26 mouse cellular contexts compared by ENCODE assay signal in the genomic region with DNA sequence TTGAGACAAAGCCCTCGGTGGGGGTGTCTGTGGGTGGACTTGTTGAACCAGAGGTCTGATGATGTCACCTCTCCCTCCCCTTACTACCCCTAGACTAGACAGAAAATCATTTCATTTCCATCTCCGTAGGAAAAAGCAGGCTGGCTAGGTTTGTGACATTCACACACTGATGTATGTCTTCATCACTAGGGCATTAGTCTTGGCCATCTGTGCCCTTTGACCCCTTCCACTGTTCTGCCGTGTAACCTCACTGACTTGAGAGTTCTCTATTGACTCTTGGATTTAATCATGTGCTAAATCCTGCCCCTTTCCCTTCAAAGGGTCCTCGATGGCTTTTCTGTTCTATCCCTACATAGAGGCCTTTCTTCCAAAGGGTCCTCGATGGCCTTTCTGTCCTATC.
DNase-seq lines count a peak whose midpoint lies in the region; ATAC-seq lines count a peak whose summit lies in the region.
"Had no signal": no experiment of that assay in that cellular context is flagged by ENCODE, and none has a peak within 500 bp of the region (broad histone marks: within the 10 kb centered on the region; RNA-seq: fewer than 3 reads in every experiment).

No protein-coding gene starts in this region.

- H3K4me3 ChIP-seq in midbrain, embryonic 10.5 days = no peak overlapping the region
- no peak overlapping the region for H3K4me3 ChIP-seq in midbrain, embryonic 13.5 days (replicated peaks)
- H3K4me3 ChIP-seq: embryonic facial prominence, embryonic 13.5 days; embryonic facial prominence, embryonic 15.5 days; erythroblast, embryonic 14.5 days; forebrain, embryonic 10.5 days; forebrain, embryonic 12.5 days had no signal

- 28% methylated on average over 5 of the region's 5 CpGs for WGBS in midbrain, embryonic 10.5 days
- WGBS in midbrain, embryonic 13.5 days = 25% methylated on average over 5 of the region's 5 CpGs

- H3K27me3 ChIP-seq in midbrain, embryonic 10.5 days (ENCODE audit: low read depth, poor library complexity, severe bottlenecking) = peaks cover 89% of the 10 kb centered on the region
- H3K27me3 ChIP-seq in midbrain, embryonic 13.5 days = no peaks in the 10 kb centered on the region
- H3K27me3 ChIP-seq: CH12.LX; embryonic facial prominence, embryonic 13.5 days; embryonic facial prominence, embryonic 15.5 days; forebrain, embryonic 12.5 days; Patski had no signal

- H3K9ac ChIP-seq in midbrain, embryonic 13.5 days (replicated peaks) = no peak overlapping the region
- H3K9ac ChIP-seq: embryonic facial prominence, embryonic 13.5 days; embryonic facial prominence, embryonic 15.5 days; forebrain, embryonic 12.5 days had no signal

- peaks cover 91% of the 10 kb centered on the region for H3K36me3 ChIP-seq in midbrain, embryonic 10.5 days
- H3K36me3 ChIP-seq in midbrain, embryonic 13.5 days = peaks cover 92% of the 10 kb centered on the region
- H3K36me3 ChIP-seq: G1E had no signal

- H3K9me3 ChIP-seq in midbrain, embryonic 10.5 days (replicated peaks) = peaks cover 6% of the 10 kb centered on the region
- no peaks in the 10 kb centered on the region for H3K9me3 ChIP-seq in midbrain, embryonic 13.5 days
- H3K9me3 ChIP-seq: embryonic facial prominence, embryonic 13.5 days; embryonic facial prominence, embryonic 15.5 days; forebrain, embryonic 12.5 days; G1E had no signal

- ATAC-seq in midbrain, embryonic 13.5 days = no peak
- ATAC-seq: CD4-positive, CD25-positive, alpha-beta regulatory T cell, adult 4 months; forebrain, embryonic 14.5 days; forebrain, embryonic 16.5 days; Patski had no signal

- peaks cover 20% of the 10 kb centered on the region for H3K4me1 ChIP-seq in midbrain, embryonic 10.5 days
- peaks cover 2% of the 10 kb centered on the region; the same call in 1 of the 2 replicates for H3K4me1 ChIP-seq in midbrain, embryonic 13.5 days (replicated peaks)
- H3K4me1 ChIP-seq: embryonic facial prominence, embryonic 13.5 days; forebrain, embryonic 12.5 days had no signal

- DNase-seq in embryo, embryonic 10 days (ENCODE audit: low spot score) = peak; percentile 69
- DNase-seq in embryo, embryonic 9.5 days (ENCODE audit: extremely low spot score) = no peak
- DNase-seq in midbrain, embryonic 10.5 days (ENCODE audit: low spot score) = peak; percentile 36
- peak; percentile 47 for DNase-seq in mesoderm, embryonic 11.5 days (ENCODE audit: low read depth, low spot score)
- no peak for DNase-seq in adrenal gland, postnatal 10 days
- DNase-seq: adrenal gland, adult 2 months; adrenal gland, postnatal 14 days; B cell, adult 2 months; cerebellum, adult 11 months; cerebellum, adult 18-20 months; cerebellum, adult 8-10 months; cerebellum, adult 9-11 months; cerebellum, postnatal 14 days; cerebellum, postnatal 36 days had no signal

- no peak overlapping the region for H3K27ac ChIP-seq in midbrain, embryonic 10.5 days (replicated peaks)
- no peak overlapping the region for H3K27ac ChIP-seq in midbrain, embryonic 13.5 days
- H3K27ac ChIP-seq: embryonic facial prominence, embryonic 13.5 days; embryonic facial prominence, embryonic 15.5 days; forebrain, embryonic 10.5 days; forebrain, embryonic 12.5 days had no signal

- no peak overlapping the region for H3K4me2 ChIP-seq in midbrain, embryonic 13.5 days (replicated peaks)
- H3K4me2 ChIP-seq: embryonic facial prominence, embryonic 13.5 days; embryonic facial prominence, embryonic 15.5 days; forebrain, embryonic 12.5 days had no signal

Comparison
In these comparisons a context has a peak if more than half of its experiments do, and no peak if none do; other contexts are left out.
1. DNase-seq: peak in embryo, embryonic 10 days (single experiment), midbrain, embryonic 10.5 days (single experiment) and mesoderm, embryonic 11.5 days (single experiment); none in embryo, embryonic 9.5 days (single experiment) and adrenal gland, postnatal 10 days (single experiment).